11 mouse cellular contexts compared by ENCODE assay signal in the genomic region with DNA sequence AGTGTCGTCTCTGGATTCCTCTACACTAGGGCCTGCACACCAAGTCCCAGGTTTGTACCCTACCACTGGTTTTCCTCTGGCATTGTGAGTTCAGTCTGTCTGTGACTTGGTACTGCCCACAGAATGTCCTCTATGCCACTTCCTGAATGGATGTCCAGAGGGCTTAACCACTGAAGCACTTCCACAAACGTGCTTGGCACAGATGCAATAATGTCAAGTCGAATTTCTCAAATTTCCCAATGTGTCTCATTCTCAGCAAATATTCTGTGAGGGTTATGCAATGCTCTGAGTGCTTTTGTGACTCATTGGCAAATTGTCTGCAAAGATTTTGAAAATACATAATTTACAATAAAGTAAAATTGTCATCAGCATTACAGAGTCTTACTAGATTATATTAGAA.
DNase-seq lines count a peak whose midpoint lies in the region.
"Had no signal": no experiment of that assay in that cellular context is flagged by ENCODE, and none has a peak within 500 bp of the region (broad histone marks: within the 10 kb centered on the region; RNA-seq: fewer than 3 reads in every experiment).

No protein-coding gene starts in this region.

- DNase-seq in gastrocnemius, adult 18-20 months (ENCODE audit: low spot score), result peak; percentile 54
- DNase-seq in gastrocnemius, postnatal 4 days (ENCODE audit: low spot score in 2 of 2), result no peak
- DNase-seq in urinary bladder, postnatal 14 days (ENCODE audit: low spot score), result peak; percentile 31
- DNase-seq in urinary bladder, adult 18-20 months (ENCODE audit: low spot score in 2 of 2), result no peak
- DNase-seq in lung, postnatal 14 days, result peak; percentile 42
- no peak for DNase-seq in right cerebral cortex, adult 2 months (ENCODE audit: low spot score in 2 of 2)
- no peak for DNase-seq in spleen, postnatal 4 days (ENCODE audit: low spot score in 2 of 2)
- DNase-seq in ovary, postnatal 10 days (ENCODE audit: low spot score), result no peak
- DNase-seq: kidney, adult 8-10 months; layer of hippocampus, adult 9-11 months; spleen, adult 18-20 months had no signal

Comparison
In these comparisons a context has a peak if more than half of its experiments do, and no peak if none do; other contexts are left out.
1. DNase-seq: peak in gastrocnemius, adult 18-20 months (single experiment), urinary bladder, postnatal 14 days (single experiment) and lung, postnatal 14 days (single experiment); none in gastrocnemius, postnatal 4 days (0 of 2), urinary bladder, adult 18-20 months (0 of 2), right cerebral cortex, adult 2 months (0 of 2), spleen, postnatal 4 days (0 of 2) and ovary, postnatal 10 days (single experiment).